Mouse (Mus musculus): ENCODE results near the gene Rin3.

DNA sequence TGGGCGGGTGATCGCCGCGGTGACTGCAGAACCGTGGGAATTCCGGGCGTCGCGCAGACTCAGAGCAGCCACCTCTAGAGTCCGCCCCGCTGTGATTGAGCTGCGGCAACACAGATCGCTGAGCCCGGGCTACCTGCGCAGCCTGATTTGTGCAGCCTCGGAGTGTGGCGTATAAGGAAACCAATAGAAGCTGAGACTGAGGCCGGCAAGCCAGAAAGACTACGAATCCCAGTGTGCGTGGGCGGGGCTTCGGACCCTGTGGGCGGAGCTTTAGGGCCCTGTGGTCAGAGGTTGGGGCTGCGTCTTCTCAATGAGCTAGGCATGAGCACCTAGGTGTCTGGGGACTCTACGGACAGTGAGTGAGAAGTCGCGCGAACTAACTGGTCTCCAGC, 156.8 kb downstream of the Rin3 start, which contains the start of gene Lgmn:
- TF ChIP-seq CTCF (IDR thresholded peaks at IDR 0.05; ENCODE audit: borderline replicate concordance, insufficient read depth, low read length) = no peak
- TF ChIP-seq POLR2A (IDR thresholded peaks at IDR 0.05; ENCODE audit: low read depth, low read length) = peak; percentile 65
